Mouse (Mus musculus) bone marrow, adult 2 months (tissue): Measurements from ENCODE around the gene Metap1d. TPM values are rescaled to one million over a fixed set of nuclear protein-coding genes. Genes with fewer than 3 reads are reported as not detected.

Experiments
- H3K27ac ChIP-seq: fragments of 200-500 bp; 2 replicates; pipeline ENCODE4 v1.5.1; 2012; ENCODE audit warnings: low read depth, mild to moderate bottlenecking, control low read depth, inconsistent platforms, low read length; ENCODE audit not compliant: control insufficient read depth, poor library complexity, insufficient read depth
- H3K4me1 ChIP-seq: fragments of 200-500 bp; 2 replicates; pipeline ENCODE4 v1.6.1; 2011; ENCODE audit warnings: low read length; ENCODE audit not compliant: control insufficient read depth, insufficient read depth
- H3K4me3 ChIP-seq: fragments of 200-500 bp; replicated peaks from 2 replicates; pipeline ENCODE3; 2011; ENCODE audit warnings: mild to moderate bottlenecking, low read depth, low read length, control low read depth; ENCODE audit not compliant: control insufficient read depth
- CTCF ChIP-seq: fragments of 200-500 bp; IDR thresholded peaks from 2 replicates; pipeline ENCODE4 v1.5.1; 2011; ENCODE audit warnings: low read length, control low read depth; ENCODE audit not compliant: control insufficient read depth, insufficient read depth
- POLR2A ChIP-seq: fragments of 200-500 bp; IDR thresholded peaks from 2 replicates; pipeline ENCODE4 v1.6.1; 2011; ENCODE audit warnings: low read depth, mild to moderate bottlenecking, control low read depth, low read length, borderline replicate concordance; ENCODE audit not compliant: control insufficient read depth
- WGBS: fragments of 180-500 bp; shearing (Covaris S2); methylation state at CpG from one replicate; pipeline ENCODE4 v1.1.7; 2018; 5-methylcytosine and 5-hydroxymethylcytosine counted together
- polyA plus RNA-seq: library from polyadenylated mRNA; stranded (reverse); fragments of >200 nt; gene quantifications from 2 replicates; pipeline ENCODE4 v1.2.4, GENCODE M21; 2011; ENCODE audit warnings: low replicate concordance; ENCODE audit not compliant: missing spikeins, insufficient read depth, insufficient read length

Gene Metap1d
- polyA plus RNA-seq, 1 experiment: 36.8 TPM

- H3K4me3 ChIP-seq: no peak overlapping the region
- no peak overlapping the region for H3K27ac ChIP-seq
- no peaks in the 10 kb centered on the region for H3K4me1 ChIP-seq
- TF ChIP-seq CTCF: no peak
- TF ChIP-seq POLR2A: no peak
These were observed 24.7 kb downstream of the Metap1d start for GRCm38 (mm10) chr2:71477787-71478186.

GRCm38 (mm10) chr2:71479917-71480316 lies 26.8 kb downstream of the Metap1d start:
- 81% methylated on average over 7 of the region's 7 CpGs for WGBS
- H3K4me1 ChIP-seq: no peaks in the 10 kb centered on the region
- no peak overlapping the region for H3K4me3 ChIP-seq
- no peak for TF ChIP-seq CTCF
- TF ChIP-seq POLR2A: no peak
- H3K27ac ChIP-seq: no peak overlapping the region

- Histone ChIP-seq H3K27ac (no peak overlapping the region), H3K4me1 (no peaks in the 10 kb centered on the region), H3K4me3 (no peak overlapping the region)
- 7% methylated on average over 6 of the region's 6 CpGs for WGBS
- TF ChIP-seq POLR2A: no peak
- TF ChIP-seq CTCF: no peak
These were observed 28.7 kb downstream of the Metap1d start for GRCm38 (mm10) chr2:71481825-71482224.

GRCm38 (mm10) chr2:71483046-71483716 lies 30.1 kb downstream of the Metap1d start:
- Histone ChIP-seq H3K4me1 (no peaks in the 10 kb centered on the region), H3K27ac (no peak overlapping the region), H3K4me3 (no peak overlapping the region)
- WGBS: 78% methylated on average over 10 of the region's 10 CpGs
- TF ChIP-seq CTCF: no peak
- TF ChIP-seq POLR2A: no peak

GRCm38 (mm10) chr2:71483717-71484066 lies 30.6 kb downstream of the Metap1d start:
- 71% methylated on average over 5 of the region's 5 CpGs for WGBS
- Histone ChIP-seq H3K4me3 (no peak overlapping the region), H3K27ac (no peak overlapping the region), H3K4me1 (no peaks in the 10 kb centered on the region)
- TF ChIP-seq CTCF: no peak
- no peak for TF ChIP-seq POLR2A

GRCm38 (mm10) chr2:71491295-71491694 lies 38.2 kb downstream of the Metap1d start:
- Histone ChIP-seq H3K27ac (no peak overlapping the region), H3K4me3 (no peak overlapping the region), H3K4me1 (no peaks in the 10 kb centered on the region)
- TF ChIP-seq CTCF (no peak), POLR2A (no peak)

- no peaks in the 10 kb centered on the region for H3K4me1 ChIP-seq
- WGBS: 71% methylated on average over 12 of the region's 12 CpGs
- H3K4me3 ChIP-seq: no peak overlapping the region
- TF ChIP-seq POLR2A: no peak
- no peak for TF ChIP-seq CTCF
- no peak overlapping the region for H3K27ac ChIP-seq
These were observed 40.1 kb downstream of the Metap1d start for GRCm38 (mm10) chr2:71493161-71493683.

DNA sequence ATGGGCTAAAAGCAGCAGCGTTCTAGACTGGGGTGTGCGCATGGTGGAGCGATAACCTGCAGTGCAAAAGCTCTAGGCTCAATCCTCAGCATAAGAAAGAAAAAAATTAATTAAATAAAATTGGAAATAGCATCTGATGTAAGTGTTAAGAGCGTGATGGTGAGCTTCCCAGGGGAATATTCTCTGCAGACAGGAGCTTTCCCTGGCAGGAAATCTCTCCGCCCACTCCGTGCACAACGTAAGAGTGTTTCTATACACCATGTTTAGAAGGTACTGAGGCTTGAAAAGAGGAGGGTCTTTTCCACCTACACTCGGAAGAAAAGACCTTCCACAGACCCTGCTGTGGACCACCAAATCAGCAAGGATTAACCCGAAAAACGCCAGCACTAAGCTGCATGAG lies 41.4 kb downstream of the Metap1d start:
- H3K27ac ChIP-seq: no peak overlapping the region
- no peak for TF ChIP-seq POLR2A
- no peak for TF ChIP-seq CTCF
- H3K4me3 ChIP-seq: no peak overlapping the region
- no peaks in the 10 kb centered on the region for H3K4me1 ChIP-seq
- WGBS: 90% methylated on average over 10 of the region's 10 CpGs

GRCm38 (mm10) chr2:71494971-71495370 lies 41.9 kb downstream of the Metap1d start:
- Histone ChIP-seq H3K4me3 (no peak overlapping the region), H3K27ac (no peak overlapping the region), H3K4me1 (no peaks in the 10 kb centered on the region)
- 83% methylated on average over 4 of the region's 4 CpGs for WGBS
- no peak for TF ChIP-seq POLR2A
- TF ChIP-seq CTCF: no peak
